Mouse (Mus musculus): ENCODE measurements at regions not wholly inside any gene's neighbourhood (a gene's known extent, or its start where the extent isn't known, plus 50 kb on each side); places are given as distances from the start of the nearest gene placed in this dataset.

GRCm38 (mm10) chr3:104333345-104333744, 113.2 kb upstream of the Magi3 start:
- no peak for TF ChIP-seq CTCF (IDR thresholded peaks at IDR 0.05; ENCODE audit: borderline replicate concordance, control insufficient read depth, extremely low read depth, insufficient read depth, low read length, poor library complexity)
- TF ChIP-seq POLR2A (IDR thresholded peaks at IDR 0.05; ENCODE audit: control insufficient read depth, extremely low read depth, insufficient read depth, low read length, poor library complexity), result no peak

Data from thymus, adult 2 months (tissue).